Mouse (Mus musculus) retina, postnatal 7 days (tissue): ENCODE results near the gene Fchsd2.

Experiments
- DNase-seq: peaks from one replicate; pipeline ENCODE4 v3.0.0-alpha.2; 2012; ENCODE audit warnings: low read depth, low spot score

Gene Fchsd2

DNA sequence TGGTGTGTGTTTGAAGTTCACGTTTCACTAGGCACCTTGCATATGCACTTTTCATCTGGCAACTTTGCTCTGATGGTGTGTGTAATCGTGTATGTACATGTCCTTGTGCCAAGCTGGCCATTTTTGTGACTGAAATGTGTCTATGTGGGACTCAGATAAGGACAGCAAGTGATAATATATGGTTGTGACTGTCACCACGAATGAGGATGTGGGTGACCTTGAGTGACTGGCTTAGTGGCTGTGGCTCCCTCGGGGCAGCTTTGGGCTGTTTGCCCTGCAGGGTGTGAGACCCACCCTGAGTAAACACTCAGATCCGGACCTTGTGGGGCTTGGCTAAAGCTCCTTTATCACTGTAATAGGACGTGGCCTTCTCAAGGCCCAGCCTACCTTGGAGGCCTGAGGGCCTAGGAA lies 223.9 kb downstream of the Fchsd2 start:
- DNase-seq: no peak

DNA sequence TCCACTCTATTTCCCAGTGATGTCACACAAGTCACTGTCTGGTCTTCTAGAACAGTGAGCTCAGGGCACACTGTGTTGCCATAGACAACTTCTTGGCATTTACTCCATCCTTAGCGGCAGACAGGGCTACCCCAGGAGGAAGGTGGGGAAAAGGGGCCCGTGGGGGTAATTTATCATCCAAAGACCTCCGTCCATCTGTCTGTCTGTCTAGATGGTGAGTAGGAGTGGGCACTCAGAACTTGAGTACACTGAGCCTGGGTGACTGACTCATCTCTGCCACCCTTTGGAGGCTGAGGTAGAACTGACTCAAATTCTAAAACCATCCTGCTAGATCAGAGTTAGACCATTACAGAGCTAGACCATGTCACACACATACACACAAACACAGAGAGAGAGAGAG lies 224.4 kb downstream of the Fchsd2 start, which contains the start of gene Stard10:
Stard10 (plus strand) TSS at position 73 of the 400 bp plus-strand sequence.
- no peak for DNase-seq

DNA sequence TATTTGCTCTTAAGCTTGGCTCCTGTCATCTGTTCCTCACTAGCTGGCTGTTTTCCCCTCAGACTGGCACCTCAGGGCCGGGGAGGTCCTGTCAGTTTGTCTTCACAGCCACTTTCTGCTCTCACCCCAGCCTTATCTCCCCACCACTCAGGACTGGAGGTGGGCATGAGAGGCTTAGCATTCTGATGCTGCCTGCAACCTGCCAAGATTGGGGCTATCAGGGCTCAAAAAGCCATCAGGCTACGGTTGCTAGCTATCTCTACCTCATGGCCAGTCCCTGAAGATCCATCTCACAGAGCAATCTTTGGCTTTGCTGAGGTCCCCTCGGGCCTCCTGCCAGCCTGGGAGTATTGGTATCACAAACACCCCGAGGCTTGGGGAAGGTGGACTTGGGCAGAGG lies 226.2 kb downstream of the Fchsd2 start:
- no peak for DNase-seq

DNA sequence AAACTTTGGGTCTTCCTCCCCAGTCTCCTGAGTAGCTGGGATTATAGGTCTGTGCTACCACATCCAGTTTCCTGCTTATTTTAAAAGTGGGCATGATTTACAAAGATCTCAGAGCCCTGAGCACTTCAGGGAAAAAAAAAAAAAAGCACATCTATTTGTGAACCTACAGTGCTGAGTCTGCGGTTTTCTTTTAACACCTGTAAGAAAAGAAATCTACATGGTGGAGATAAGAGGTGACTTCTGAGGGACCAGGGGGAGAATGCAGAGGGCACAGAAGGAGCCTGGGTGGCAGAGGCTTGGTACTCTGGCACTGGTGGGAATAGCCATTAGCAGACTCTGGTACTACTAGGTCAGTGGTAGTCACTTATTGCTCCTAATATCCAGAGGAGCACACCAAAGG lies 227.1 kb downstream of the Fchsd2 start:
- DNase-seq: no peak

DNA sequence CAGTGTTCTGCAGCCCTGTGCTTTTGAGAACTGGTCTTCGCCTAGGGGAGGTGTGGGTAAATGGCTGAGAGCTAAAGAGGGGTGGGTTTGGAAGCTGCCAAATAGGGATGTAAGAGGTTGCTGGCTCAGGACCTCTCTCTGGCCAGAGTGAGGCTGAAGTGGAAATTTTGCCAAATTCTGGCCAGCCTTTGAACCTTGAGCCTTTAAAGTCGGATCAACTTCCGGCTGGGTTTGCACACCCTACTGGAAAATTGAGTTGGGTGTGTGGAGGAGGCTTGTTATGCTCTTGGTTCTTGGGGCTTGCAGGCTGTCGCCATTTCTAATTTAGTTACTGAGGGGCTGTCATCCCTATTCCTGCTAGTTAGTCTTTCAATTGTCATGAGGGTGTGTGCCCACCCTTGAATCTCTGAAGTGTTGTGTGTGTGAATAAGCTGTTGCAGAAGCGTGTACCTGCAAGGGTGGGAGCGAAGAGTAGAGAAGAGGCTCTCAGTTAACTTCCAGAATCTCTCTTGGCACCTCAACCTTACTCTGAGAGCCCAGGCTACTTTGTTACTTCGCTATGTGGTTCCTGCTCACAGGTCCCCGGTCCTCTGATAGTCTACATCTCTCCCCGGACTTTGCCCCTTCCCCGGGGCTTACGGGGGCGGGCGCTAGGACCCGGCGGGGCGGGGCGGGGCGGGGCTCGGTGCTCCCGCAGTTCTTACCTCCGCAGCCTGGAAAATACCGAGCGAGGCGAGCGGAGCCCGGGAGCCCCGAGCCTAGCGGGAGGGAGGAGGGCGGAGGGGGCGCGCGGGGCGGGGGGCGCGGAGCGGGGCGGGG lies 227.9 kb downstream of the Fchsd2 start:
- peak; percentile 55 for DNase-seq

DNA sequence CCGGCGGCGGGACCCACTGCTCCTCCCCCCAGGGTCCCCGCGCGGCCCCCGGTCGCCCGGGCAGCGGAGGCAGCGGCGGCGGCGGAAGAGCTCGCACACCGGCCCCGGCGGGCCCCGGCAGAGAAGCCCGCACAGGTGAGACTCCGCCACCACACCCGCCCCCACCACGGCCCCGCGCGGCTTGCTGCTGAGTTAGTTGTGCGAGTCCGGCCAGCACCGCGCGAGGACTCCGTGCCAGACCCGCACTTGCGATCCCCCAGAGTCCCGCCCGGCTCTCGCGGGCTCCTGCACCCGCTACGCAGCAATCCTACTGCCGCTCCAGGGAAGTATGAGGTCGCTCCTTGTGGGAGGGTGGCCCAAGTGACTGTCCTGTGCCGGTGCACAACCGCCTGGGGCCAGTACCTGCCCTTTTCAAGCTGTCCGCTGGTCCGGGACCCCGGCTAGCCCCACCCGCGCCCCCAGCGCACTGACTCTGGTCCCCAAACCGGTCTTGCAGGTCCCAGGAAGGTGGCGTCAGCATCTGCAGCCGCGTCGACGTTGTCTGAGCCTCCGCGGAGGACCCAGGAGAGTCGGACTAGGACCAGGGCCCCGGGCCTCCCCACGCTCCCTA lies 228.7 kb downstream of the Fchsd2 start:
- no peak for DNase-seq

DNA sequence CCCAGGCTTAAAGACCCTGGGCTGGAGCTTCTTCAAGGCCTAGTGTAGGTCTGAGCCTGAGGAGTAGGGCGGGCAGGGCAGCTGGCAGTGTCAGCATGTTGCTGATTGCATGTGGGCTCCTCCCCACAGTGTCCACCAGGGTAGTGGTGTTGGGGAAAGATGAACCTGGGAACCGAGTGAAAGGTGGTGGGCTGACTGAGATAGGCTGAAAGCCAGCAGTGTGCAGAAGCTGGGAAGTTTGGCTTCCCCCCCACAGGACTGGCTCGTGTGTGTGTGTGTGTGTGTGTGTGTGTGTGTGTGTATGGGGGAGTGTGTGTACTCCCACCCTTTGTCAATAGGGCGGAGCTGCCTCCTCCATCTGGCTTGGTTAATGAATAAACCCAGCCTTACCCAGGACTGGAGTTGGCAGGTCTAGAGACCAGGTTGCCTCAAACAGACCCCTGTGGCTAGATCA lies 230.5 kb downstream of the Fchsd2 start:
- DNase-seq: no peak

DNA sequence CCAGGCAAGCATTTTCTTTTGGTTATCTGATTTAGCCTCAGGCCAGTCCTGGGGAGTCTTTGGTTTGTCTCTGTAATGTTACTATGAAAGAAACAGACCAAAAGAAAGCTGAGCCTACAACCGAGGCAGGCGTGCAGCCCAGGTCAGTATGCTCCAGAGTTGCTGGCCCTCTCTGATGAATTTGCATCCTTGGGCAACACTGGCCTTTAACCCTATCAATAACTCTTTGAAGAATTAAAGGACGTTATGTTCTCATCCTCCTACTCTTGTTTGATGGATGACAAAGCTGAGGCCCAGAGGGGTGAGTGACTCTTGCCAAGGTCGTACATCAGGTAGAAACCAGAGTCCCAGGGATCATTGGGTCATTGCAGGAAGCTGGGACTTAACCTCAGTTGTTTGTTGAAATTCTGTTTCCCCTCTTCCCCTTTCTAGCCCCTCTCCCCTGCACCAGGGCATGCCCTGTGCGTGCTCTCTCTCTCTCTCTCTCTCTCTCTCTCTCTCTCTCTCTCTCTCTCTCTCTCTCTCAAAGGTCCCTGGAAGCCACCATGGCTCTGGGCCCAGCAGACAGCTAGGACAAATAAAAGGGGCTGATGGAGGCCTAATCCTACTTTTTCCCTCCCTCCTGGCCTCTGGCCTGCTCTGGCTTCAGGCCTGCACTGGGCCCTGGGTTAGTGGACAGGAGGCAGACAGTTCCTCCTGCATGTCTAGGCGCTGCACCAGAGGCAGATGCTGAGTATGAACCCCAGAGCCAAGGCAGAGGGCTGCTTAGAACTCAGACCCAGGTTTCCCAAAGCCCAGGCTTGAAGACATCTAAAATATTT lies 231.7 kb downstream of the Fchsd2 start:
- no peak for DNase-seq

DNA sequence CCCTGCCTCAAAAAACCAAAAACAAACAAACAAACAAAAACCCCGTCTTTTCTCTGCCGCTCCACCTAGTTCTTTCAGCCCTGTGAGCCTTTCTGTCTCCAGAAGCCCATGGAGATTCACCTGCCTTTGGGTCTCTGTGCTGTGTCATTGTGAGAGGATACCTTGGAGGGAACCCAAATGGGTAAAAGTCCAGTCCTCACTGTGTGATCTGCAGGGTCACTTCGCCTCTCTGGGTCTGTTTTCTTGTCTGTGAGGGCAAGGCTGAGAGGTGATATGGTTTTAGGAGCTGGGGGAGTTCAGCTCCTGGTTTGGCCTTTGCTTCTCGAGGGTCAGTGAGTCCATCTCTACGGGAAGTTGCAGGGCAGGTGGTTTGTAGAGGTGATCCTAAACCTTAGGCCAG lies 233.3 kb downstream of the Fchsd2 start:
- no peak for DNase-seq

DNA sequence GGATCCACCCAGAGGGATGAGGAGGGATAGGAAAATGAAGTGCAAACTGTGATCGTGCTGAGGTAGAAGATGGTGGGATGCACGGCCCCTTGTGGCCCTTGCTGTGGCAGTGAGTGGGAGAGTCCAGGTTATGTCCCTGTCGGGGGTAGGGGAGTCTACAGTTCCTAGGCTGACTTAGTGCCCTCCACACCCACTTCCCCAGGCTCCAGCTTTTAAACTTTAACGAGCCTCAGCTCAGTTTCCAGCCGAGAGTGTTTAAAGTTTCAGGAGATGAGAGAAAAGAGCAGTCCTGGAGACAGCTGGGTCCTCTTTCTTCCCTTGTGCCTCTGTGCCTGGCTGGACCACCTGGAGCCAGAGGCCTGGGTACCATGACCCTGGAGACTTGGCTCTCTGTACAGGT lies 234.6 kb downstream of the Fchsd2 start:
- DNase-seq: no peak

DNA sequence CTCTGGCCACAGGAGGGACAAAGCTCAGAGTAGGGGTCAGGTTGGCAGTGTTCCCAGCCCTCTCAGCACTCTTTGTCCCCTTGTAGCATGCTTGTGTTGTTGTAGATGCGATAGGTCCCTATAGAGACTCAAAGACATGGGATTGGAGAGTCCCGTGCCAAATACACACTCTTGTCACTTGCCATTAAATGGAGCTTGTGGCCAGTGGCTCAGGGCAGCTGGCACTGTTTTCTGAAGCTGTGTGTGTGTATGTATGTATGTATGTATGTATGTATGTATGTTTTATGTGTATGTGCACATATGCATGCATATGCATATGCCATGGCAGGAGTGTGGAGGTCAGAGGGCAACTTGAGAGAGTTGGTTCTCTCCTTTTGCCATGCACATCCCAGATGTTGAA lies 235.1 kb downstream of the Fchsd2 start:
- DNase-seq: no peak

DNA sequence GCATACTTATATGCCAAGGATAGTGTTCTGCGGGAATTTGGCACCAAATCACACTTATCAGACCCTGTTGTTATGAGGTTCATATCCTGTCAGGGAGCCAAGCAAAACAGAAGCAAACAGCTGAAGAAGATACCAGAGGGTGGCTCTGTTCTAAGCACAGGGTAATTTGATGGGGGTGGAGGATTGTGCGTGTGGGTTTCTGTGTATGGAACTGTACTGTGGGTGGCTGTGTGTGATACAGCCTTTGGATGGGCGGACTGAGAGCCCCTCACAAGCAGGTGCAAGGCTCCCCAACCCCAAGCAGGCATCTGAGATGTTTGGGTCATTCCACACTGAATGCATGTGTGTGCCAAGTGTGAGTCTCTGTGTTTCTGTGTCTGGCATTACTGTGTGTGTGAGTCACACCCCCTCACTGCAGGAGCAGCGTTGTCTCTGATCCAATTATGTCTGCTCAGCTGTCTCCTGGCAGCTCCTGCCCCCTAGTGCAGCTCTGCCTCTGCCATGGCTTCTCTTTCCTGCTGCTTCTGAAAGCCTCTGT lies 236.0 kb downstream of the Fchsd2 start:
- no peak for DNase-seq

DNA sequence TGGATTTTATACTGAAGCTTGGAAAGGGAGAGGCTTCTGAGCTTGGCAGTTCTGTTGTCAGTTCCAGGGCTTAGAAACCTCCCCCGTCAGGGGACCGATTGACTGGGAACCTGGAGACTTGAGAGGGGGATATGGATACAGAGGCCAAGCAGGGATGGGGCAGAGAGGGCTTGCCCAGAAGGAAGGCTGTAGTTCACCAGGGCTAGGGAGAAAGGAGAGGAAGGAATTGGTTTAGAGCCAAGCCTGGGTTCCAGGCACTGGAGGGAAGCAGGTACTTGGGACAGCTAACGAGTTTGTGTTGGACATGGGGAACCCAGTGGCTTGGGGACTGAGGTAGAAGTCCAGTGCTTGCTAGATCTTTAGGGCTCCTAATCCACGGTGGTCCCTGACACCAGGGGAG lies 236.9 kb downstream of the Fchsd2 start:
- DNase-seq: no peak

DNA sequence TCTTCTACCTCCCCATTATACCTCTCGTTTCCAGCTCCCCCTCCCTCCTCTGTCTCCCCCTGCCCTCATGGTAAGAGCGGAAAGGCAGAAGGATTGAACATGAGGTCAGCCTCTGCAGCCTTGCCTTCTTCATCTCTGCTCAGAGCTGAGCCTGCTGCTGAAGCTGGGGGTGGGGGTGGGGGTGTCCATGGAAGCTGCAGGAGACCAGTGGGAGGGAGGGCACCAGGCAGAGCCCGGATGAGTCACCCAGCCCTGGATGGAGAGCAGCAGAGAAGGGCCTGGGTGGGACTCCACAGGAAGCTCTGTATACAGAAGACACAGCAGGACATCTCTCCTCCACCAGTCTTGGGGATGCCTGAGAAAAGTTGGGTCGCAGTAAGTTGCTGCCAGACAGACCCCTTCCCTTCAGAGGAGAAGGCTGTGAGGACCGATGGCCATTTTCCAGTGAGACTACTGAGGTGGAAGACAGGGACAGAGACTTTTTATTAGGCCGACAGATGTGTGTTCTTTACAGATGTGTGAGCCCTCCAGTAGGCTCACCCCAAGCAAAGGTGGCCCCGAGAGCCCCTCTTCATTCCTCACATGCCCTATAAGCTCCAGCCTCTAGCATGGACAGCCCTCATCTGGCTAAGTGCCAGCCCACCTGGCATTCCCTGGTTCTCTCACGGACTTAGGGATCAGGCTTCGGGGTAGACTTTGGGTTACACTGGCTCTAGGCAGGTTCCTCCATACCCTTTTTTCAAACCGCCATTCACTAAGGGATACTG lies 237.6 kb downstream of the Fchsd2 start:
- DNase-seq: no peak

DNA sequence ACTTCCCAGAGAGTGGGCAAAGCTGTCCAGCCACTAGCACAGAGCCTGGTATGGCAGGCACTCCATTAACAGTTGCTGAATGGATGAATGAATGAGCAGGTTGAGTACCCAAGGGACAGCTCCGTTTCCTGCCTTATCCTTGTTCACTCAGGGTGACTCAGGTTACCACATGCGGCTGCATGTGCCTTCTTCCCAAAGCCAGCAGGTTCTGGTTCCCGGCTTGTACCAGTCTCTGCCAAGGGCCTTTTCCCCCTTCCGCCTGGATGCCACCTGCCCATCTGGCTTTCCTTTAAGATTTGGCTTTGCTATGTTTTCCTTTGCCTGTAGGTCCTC lies 238.1 kb downstream of the Fchsd2 start:
- DNase-seq: no peak

DNA sequence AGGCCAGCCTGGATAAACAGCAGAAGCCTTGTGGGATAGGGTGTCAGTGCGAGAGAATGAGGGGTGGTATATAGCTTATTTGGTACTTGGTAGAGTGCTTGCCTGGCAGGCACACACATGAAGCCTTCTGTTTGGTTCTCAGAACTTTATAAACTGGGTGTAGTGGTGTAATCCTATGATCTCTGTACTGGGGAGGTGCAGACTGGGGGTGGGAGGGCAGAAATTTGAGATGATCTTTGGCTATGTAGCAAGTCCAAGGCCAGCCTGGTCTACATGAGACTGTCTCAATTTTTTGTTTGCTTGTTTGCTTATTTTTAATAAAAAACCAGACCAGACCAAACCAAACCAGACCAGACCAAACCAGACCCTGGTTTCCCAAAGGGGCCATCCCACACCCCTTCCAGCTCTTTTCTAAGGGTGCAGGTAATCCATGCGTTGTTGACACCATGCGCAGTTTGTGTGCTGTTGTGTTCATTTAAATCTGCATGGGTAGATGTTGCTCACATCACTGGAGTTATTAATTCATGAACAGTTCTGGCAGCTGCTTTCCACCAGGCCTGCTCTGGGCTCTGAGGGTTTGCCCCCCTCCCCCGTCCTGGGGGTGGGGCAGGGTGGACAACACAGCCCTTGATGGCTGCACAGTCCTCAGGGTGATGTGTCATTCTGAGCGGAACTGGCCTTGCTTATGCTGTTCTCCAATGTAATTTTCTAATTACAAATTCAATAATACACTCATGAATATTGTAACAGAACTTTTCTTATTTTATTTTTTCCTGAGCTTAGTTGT lies 239.6 kb downstream of the Fchsd2 start:
- DNase-seq: no peak
